Mouse (Mus musculus): ENCODE measurements around the gene Akp3. TPM values are rescaled to one million over a fixed set of nuclear protein-coding genes. Genes with fewer than 3 reads are reported as not detected.

Gene Akp3
- polyA plus RNA-seq (2016; fragmentation: Nextera tagmentation; extraction: Ambion mirVana), result not detected in 2 replicates

GRCm38 (mm10) chr1:87124673-87125072, at the start of gene Akp3:
Akp3 (plus strand) TSS chr1:87124973.
- H3K27me3 ChIP-seq (ENCODE audit: insufficient read depth, poor library complexity, severe bottlenecking), result peaks cover 46% of the 10 kb centered on the region
- H3K4me3 ChIP-seq, result no peak within 1 kb of the TSS
- H3K27ac ChIP-seq, result no peak within 1 kb of the TSS
- no peak for DNase-seq (ENCODE audit: low spot score)
- H3K36me3 ChIP-seq, result no peaks in the 10 kb centered on the region
- H3K4me1 ChIP-seq (replicated peaks), result peaks cover 8% of the 10 kb centered on the region
- WGBS, result 77% methylated on average over 6 of the region's 6 CpGs
- H3K9me3 ChIP-seq, result no peaks in the 10 kb centered on the region

DNA sequence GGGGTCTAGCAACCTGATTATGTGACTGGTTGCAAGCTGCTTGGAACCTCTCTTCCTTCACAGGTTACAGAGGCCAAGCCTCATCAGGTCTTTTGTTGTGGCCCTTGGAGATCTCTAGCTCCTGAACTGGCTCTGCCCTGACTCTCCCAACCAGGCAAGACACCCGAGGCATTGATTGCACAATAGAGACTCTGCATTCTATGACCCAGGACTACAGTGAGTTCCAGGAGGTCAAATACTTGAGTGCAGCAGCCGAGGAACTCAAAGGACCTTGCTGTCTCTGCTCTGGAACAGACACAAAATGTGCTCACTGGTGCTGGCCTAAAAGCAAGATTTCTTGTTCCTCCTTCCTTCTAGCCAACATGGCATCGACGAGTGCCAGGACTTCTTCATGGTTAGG, 38.6 kb upstream of the Akp3 start:
- Histone ChIP-seq H3K9me3 (no peaks in the 10 kb centered on the region), H3K27ac (no peak overlapping the region), H3K4me1 (replicated peaks) (no peaks in the 10 kb centered on the region), H3K36me3 (no peaks in the 10 kb centered on the region), H3K4me3 (no peak overlapping the region), H3K27me3 (ENCODE audit: insufficient read depth, poor library complexity, severe bottlenecking) (no peaks in the 10 kb centered on the region)
- WGBS, result 66% methylated on average over 4 of the region's 4 CpGs
- no peak for DNase-seq (ENCODE audit: low spot score)

- 74% methylated on average over 17 of the region's 17 CpGs for WGBS
- DNase-seq (ENCODE audit: low spot score), result no peak
- Histone ChIP-seq H3K36me3 (no peaks in the 10 kb centered on the region), H3K4me1 (replicated peaks) (no peaks in the 10 kb centered on the region), H3K4me3 (no peak overlapping the region), H3K27ac (no peak overlapping the region), H3K27me3 (ENCODE audit: insufficient read depth, poor library complexity, severe bottlenecking) (no peaks in the 10 kb centered on the region), H3K9me3 (no peaks in the 10 kb centered on the region)
Observed at GRCm38 (mm10) chr1:87086964-87087363, 37.8 kb upstream of the Akp3 start.

- Histone ChIP-seq H3K4me1 (replicated peaks) (no peaks in the 10 kb centered on the region), H3K4me3 (no peak overlapping the region), H3K9me3 (no peaks in the 10 kb centered on the region), H3K27ac (no peak overlapping the region), H3K27me3 (ENCODE audit: insufficient read depth, poor library complexity, severe bottlenecking) (no peaks in the 10 kb centered on the region), H3K36me3 (no peaks in the 10 kb centered on the region)
- DNase-seq (ENCODE audit: low spot score), result no peak
- 91% methylated on average over 11 of the region's 11 CpGs for WGBS
Observed at GRCm38 (mm10) chr1:87089251-87089650, 35.5 kb upstream of the Akp3 start.

GRCm38 (mm10) chr1:87089828-87090227, 34.9 kb upstream of the Akp3 start, which contains the start of gene Alppl2:
Alppl2 (minus strand) TSS chr1:87089928.
- Histone ChIP-seq H3K36me3 (no peaks in the 10 kb centered on the region), H3K27ac (no peak within 1 kb of the TSS), H3K4me1 (replicated peaks) (no peaks in the 10 kb centered on the region), H3K9me3 (no peaks in the 10 kb centered on the region), H3K27me3 (ENCODE audit: insufficient read depth, poor library complexity, severe bottlenecking) (no peaks in the 10 kb centered on the region), H3K4me3 (no peak within 1 kb of the TSS)
- no peak for DNase-seq (ENCODE audit: low spot score)
- WGBS, result 87% methylated on average over 4 of the region's 4 CpGs

DNA sequence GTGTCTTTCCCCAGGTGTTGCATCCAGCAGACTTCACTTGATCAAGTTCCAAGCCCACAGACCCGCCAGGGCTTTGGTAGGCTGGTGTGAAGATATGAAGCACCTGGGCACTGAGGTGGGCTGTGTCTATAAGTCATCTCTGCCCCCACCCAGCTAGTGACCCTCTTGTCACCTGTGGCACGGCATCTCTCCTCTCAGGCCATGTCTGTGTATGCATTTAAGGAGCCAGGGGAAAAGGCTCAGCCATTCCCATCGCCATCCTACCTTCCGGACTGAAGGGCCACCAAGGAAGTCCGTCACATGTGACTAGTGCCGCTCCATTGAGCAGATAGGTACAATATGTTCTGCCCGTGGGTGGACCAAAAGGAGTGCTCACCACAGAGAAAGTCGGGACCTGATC, 29.1 kb upstream of the Akp3 start:
- DNase-seq (ENCODE audit: low spot score), result no peak
- H3K9me3 ChIP-seq, result no peaks in the 10 kb centered on the region
- peaks cover 40% of the 10 kb centered on the region for H3K27me3 ChIP-seq (ENCODE audit: insufficient read depth, poor library complexity, severe bottlenecking)

GRCm38 (mm10) chr1:87098358-87098975, 26.3 kb upstream of the Akp3 start:
- peak overlapping the region; percentile 46; the same call in 1 of the 2 replicates for H3K27ac ChIP-seq
- WGBS, result 13% methylated on average over 30 of the region's 30 CpGs

More for the DNA sequence above, 29.1 kb upstream of the Akp3 start:
- Histone ChIP-seq H3K36me3 (no peaks in the 10 kb centered on the region), H3K4me3 (no peak overlapping the region), H3K27ac (no peak overlapping the region), H3K4me1 (replicated peaks) (peaks cover 10% of the 10 kb centered on the region; the same call in 1 of the 2 replicates)
- WGBS, result 84% methylated on average over 8 of the region's 8 CpGs

GRCm38 (mm10) chr1:87101411-87101810, 23.4 kb upstream of the Akp3 start, which contains the start of gene Alpi:
Alpi (minus strand) TSS chr1:87101606.
- no peak within 1 kb of the TSS for H3K4me3 ChIP-seq
- peaks cover 37% of the 10 kb centered on the region for H3K27me3 ChIP-seq (ENCODE audit: insufficient read depth, poor library complexity, severe bottlenecking)
- no peak for DNase-seq (ENCODE audit: low spot score)
- peaks cover 7% of the 10 kb centered on the region; the same call in 1 of the 2 replicates for H3K4me1 ChIP-seq (replicated peaks)
- WGBS, result 91% methylated on average over 1 of the region's 1 CpGs
- H3K27ac ChIP-seq, result no peak within 1 kb of the TSS
- H3K9me3 ChIP-seq, result no peaks in the 10 kb centered on the region
- no peaks in the 10 kb centered on the region for H3K36me3 ChIP-seq

More at GRCm38 (mm10) chr1:87098358-87098975, 26.3 kb upstream of the Akp3 start:
- peaks cover 10% of the 10 kb centered on the region; the same call in 1 of the 2 replicates for H3K4me1 ChIP-seq (replicated peaks)
- H3K36me3 ChIP-seq, result no peaks in the 10 kb centered on the region
- peak overlapping the region; percentile 26; the same call in 1 of the 2 replicates for H3K4me3 ChIP-seq
- DNase-seq (ENCODE audit: low spot score), result peak; percentile 78
- H3K9me3 ChIP-seq, result no peaks in the 10 kb centered on the region
- peaks cover 40% of the 10 kb centered on the region for H3K27me3 ChIP-seq (ENCODE audit: insufficient read depth, poor library complexity, severe bottlenecking)

DNA sequence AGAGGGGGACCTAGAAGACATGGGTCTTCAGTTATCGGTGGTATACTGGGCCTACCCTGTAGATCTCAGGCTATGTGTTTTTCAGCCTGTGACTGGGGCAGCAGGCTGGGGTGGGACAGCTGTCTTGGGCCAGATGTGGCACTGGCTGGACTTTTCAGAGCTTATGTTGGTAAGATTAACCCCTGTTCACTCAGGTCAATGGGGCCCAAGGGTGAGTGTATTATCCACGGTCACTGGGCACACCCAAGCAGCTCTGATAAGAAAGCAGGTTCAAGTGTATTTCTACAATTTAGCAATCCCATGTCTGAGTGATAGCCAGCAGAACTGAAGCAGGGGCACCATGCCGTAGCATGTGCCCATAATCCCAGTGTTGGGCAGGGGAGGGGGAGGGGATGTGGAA, 22.7 kb upstream of the Akp3 start:
- no peak overlapping the region for H3K4me3 ChIP-seq
- peaks cover 30% of the 10 kb centered on the region for H3K27me3 ChIP-seq (ENCODE audit: insufficient read depth, poor library complexity, severe bottlenecking)
- H3K27ac ChIP-seq, result no peak overlapping the region
- no peaks in the 10 kb centered on the region for H3K9me3 ChIP-seq
- WGBS, result 90% methylated on average over 3 of the region's 3 CpGs
- H3K36me3 ChIP-seq, result no peaks in the 10 kb centered on the region
- peaks cover 5% of the 10 kb centered on the region; the same call in 1 of the 2 replicates for H3K4me1 ChIP-seq (replicated peaks)
- no peak for DNase-seq (ENCODE audit: low spot score)

- DNase-seq (ENCODE audit: low spot score), result no peak
- peaks cover 14% of the 10 kb centered on the region for H3K27me3 ChIP-seq (ENCODE audit: insufficient read depth, poor library complexity, severe bottlenecking)
- H3K9me3 ChIP-seq, result no peaks in the 10 kb centered on the region
- 84% methylated on average over 1 of the region's 1 CpGs for WGBS
- H3K27ac ChIP-seq, result no peak overlapping the region
- no peak overlapping the region for H3K4me3 ChIP-seq
- no peaks in the 10 kb centered on the region for H3K36me3 ChIP-seq
- H3K4me1 ChIP-seq (replicated peaks), result no peaks in the 10 kb centered on the region
Observed at GRCm38 (mm10) chr1:87103936-87104335, 20.8 kb upstream of the Akp3 start.

DNA sequence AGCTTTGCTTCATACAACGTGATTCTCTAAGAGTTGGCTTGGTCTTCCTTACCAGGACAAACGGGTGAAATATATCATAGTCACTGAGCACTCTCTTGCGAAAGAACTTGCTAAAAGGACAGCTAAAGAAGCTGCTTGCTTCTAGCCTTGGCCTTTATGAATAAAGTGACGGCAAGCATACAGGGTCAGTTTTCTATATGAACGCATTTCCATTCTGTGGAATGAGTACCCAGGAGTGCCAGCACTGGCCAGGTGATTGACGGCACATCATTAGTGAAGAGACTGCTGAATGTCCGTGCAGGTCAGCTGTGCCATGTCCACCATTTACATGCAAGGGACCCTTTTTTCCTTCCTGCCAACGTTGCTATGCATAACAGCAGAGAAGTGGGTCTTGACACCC, 18.2 kb upstream of the Akp3 start:
- Histone ChIP-seq H3K4me1 (replicated peaks) (no peaks in the 10 kb centered on the region), H3K27me3 (ENCODE audit: insufficient read depth, poor library complexity, severe bottlenecking) (no peaks in the 10 kb centered on the region), H3K27ac (no peak overlapping the region), H3K9me3 (no peaks in the 10 kb centered on the region), H3K4me3 (no peak overlapping the region), H3K36me3 (no peaks in the 10 kb centered on the region)
- WGBS, result 81% methylated on average over 8 of the region's 8 CpGs
- no peak for DNase-seq (ENCODE audit: low spot score)

DNA sequence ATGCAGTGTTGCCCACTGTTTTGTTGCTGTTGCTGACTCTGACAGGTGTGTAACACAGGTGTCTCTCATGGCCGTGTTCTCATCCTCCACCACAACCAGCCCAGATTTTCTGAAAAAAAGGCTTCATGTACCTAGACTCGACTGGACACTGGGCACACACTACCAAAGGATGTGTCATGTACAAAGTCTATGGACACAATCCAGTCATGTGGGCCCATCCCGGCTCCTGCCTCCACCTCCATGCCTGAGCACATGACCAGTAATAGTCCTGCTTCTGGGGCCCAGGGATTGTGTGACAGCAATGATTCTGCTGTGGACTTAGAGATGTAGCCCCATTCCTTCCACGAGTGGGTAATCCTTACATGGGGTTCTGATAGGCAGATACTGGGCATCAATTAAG, 16.2 kb upstream of the Akp3 start:
- Histone ChIP-seq H3K27me3 (ENCODE audit: insufficient read depth, poor library complexity, severe bottlenecking) (no peaks in the 10 kb centered on the region), H3K27ac (no peak overlapping the region), H3K36me3 (no peaks in the 10 kb centered on the region), H3K4me1 (replicated peaks) (no peaks in the 10 kb centered on the region), H3K9me3 (no peaks in the 10 kb centered on the region), H3K4me3 (no peak overlapping the region)
- DNase-seq (ENCODE audit: low spot score), result no peak
- WGBS, result 88% methylated on average over 4 of the region's 4 CpGs

- WGBS, result 37% methylated on average over 9 of the region's 9 CpGs
- Histone ChIP-seq H3K27me3 (ENCODE audit: insufficient read depth, poor library complexity, severe bottlenecking) (no peaks in the 10 kb centered on the region), H3K4me1 (replicated peaks) (no peaks in the 10 kb centered on the region), H3K36me3 (no peaks in the 10 kb centered on the region), H3K9me3 (no peaks in the 10 kb centered on the region), H3K27ac (no peak overlapping the region), H3K4me3 (no peak overlapping the region)
- peak; percentile 32 for DNase-seq (ENCODE audit: low spot score)
Observed at GRCm38 (mm10) chr1:87111719-87112354, 12.9 kb upstream of the Akp3 start.
